Mouse (Mus musculus) liver (tissue): Measurements from ENCODE around the gene Sel1l3.

Experiments
- DNase-seq: peaks from one replicate; pipeline ENCODE4 v3.0.0-alpha.2; 2020; ENCODE audit warnings: mixed read lengths

The Sel1l3 gene

DNA sequence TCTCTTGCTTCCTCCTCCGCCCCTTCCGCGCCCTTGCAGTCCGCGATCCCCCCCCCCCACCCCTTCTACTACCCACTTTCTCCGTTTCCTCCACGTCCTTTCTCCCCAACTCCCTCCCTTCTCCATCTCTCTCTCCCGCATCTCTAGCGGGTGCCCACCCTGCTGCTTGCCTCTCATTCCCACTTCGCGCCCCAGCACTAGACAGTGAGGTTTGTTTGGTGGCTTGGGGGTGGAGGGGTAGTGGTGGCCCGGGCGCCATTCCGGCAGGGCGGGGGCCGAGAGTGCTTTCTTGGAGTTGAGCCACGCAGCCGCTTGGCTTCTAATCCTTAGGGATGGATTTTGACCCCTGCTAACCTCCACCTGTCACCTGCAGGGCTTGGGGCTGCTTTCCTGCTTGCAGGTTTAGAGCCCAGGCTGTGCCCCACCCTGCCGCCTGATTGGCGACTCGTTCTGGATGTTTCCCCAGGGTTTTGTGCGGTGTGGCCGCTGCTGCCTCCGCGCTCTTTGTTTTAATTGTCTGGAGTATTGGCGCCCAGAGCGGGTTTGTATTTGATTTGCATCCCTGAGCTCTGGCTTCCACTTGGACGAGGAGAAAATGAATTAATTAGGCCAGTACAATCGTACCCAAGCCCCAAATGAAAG lies at the start of gene Sel1l3:
Gene Sel1l3 (minus strand): TSS at position 217 of the 642 bp plus-strand sequence.
- DNase-seq, result no peak

GRCm38 (mm10) chr5:53261999-53262398 lies 48.3 kb upstream of the Sel1l3 start:
- no peak for DNase-seq

- DNase-seq, result no peak
Measured at GRCm38 (mm10) chr5:53259894-53260293, 46.2 kb upstream of the Sel1l3 start.

GRCm38 (mm10) chr5:53258038-53258786 lies 44.5 kb upstream of the Sel1l3 start:
- DNase-seq, result peak; percentile 7

DNA sequence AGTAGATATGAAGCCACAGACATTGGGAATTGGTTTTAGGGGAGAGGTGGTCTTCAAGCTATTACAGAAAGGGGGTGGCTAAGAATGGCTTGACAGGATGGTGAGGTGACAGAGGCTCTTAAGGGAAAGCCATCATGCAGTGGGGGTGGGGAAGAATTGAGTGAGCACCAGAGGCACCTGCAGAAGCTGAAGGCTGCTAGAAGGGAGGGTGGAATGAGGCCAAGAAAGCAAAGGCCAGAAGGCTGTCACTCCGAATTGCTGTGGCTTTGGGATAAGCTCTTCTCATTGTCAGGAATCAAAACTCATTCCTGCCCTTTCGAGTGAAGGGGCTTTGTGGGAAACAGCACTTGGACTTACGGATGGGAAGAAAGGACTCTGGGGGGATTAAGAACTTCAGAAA lies 41.1 kb upstream of the Sel1l3 start:
- no peak for DNase-seq

GRCm38 (mm10) chr5:53254154-53254553 lies 40.4 kb upstream of the Sel1l3 start:
- no peak for DNase-seq

GRCm38 (mm10) chr5:53249431-53250061 lies 35.8 kb upstream of the Sel1l3 start:
- DNase-seq, result no peak

DNA sequence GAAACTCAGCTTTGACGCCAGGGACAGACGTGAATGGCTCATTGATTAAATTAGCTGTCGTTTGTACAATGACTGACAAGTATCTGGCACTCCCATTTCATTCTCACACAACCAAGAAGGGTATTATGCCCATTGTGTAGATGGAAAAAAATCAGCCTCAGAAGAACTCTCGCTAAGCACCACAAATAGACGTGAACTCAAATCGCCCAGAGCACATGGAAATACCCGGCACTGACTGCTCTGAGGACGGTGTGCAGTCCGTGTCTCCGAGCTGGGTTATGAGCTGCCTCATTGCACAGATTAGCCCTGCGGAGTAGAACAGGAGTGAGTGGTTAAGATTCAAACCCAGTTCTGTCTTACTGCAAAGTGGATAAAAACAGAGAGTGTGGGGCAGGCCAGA lies 34.8 kb upstream of the Sel1l3 start:
- no peak for DNase-seq

GRCm38 (mm10) chr5:53243933-53244332 lies 30.2 kb upstream of the Sel1l3 start:
- DNase-seq, result no peak

DNA sequence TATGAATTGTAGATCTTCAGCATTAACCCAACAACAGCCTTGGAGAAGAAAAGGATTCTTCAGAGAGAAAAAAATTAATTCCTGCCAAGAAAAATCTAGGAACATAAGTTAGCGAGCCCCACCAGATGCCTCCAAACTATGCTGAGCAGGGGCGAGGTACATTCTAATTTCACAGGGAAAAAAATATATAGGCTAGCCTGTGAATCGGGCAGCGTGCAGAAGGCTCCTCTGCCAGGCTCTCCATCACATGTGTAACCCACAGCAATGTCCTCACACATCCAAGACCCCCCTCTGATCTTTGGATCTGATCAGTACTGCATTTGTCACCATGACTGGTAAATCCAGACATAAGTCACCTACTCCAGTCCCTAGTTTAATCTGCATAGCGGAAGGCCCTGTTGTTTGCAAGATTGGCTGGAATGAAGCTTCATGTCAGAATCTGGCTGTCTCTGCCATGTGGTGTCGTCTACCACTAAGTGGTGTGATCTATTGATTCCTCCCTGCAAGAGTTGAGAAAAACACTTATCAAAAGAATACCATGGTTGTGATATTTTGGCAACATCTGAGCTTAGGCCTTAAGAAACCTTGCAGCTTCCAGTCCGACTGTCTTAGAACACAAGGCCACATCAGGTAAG lies 29.3 kb upstream of the Sel1l3 start:
- DNase-seq, result no peak

- DNase-seq, result no peak
Measured at GRCm38 (mm10) chr5:53241963-53242362, 28.2 kb upstream of the Sel1l3 start.

DNA sequence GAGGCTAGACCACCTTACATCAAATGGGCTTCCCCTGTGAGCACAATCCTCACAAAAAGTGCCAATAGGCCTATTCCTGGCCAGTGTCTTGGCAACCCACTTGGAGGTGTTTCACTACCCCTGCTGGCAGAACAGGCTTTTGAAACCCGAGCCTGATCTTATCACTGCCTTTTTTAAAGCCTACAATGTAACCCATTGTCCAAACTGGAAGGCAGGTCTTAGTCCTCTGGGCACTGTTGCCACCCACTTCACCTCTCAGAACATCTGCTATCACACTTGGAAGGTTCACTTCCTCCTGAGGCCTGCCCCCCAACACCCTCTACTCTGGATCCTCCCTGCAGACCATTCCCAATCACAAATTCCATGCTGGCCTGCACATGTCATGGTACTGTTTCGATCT lies 27.4 kb upstream of the Sel1l3 start:
- DNase-seq, result no peak

DNA sequence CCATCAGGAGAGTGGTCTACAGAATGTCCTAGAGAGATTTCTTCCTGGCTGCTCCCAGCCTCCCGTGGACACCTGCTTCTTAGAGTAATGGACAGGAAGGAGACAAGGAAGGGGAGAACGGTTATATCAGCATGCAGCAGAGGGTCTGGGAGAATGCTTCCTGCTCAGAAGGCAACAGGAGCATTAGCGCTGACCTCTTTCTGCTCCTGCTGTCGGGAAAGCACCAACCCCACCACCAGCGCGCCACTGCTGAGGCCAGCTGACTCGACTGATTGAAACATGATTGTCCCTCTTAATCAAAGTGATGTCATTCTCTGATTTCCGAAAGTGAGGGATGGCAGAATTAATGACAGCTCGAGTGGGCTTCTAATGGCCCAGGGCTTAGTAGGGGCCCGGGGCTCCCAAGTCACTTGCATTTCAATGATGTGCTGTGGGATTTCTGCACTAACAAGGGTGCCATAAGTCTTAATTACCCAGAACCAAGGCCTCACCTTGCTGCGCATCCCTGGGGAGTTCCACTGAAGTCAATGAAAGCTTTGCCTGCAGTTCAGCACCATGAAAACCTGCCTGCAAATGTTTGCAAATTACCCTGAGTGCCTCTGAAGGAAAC lies 26.2 kb upstream of the Sel1l3 start:
- DNase-seq, result no peak

- DNase-seq, result no peak
Measured at GRCm38 (mm10) chr5:53239189-53239588, 25.5 kb upstream of the Sel1l3 start.

DNA sequence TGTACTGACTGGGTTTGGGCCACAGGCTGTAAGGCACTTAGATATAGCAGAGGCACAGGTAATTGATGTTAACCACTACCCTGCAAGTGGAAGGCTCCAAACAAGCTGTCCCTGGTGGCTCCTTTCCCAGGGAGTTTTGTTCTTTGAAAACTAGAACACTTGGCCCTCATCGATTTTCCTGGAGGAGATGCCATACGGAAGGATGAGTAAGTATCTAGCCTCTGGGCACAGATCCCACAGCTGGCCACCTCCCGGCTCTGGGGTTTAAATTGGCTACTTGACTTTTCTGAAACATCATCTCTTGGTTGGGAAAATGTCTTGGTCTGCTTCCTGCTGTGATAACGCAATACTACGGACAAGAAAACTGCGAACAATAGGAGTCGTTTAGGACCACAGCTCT lies 25.0 kb upstream of the Sel1l3 start:
- no peak for DNase-seq

DNA sequence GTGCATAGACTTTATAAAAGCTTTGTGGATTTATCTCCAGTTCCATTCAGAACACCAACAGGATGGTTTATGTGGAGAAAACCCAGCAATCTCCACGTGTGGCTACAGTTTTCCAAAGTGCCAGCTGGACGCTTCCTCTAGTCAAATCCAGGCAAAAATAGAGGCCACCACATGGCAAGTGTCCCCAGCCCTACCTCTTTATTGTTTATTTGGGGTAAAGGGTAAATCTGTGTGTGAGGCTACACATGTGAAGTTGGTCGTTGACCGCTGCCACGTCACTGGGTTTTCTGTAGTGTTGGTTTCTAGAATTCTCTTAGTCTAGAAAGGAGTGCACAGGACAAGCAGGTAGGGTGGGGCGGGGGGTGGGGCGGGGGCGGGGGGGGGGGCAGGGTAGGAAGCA lies 23.0 kb upstream of the Sel1l3 start:
- DNase-seq, result no peak

DNA sequence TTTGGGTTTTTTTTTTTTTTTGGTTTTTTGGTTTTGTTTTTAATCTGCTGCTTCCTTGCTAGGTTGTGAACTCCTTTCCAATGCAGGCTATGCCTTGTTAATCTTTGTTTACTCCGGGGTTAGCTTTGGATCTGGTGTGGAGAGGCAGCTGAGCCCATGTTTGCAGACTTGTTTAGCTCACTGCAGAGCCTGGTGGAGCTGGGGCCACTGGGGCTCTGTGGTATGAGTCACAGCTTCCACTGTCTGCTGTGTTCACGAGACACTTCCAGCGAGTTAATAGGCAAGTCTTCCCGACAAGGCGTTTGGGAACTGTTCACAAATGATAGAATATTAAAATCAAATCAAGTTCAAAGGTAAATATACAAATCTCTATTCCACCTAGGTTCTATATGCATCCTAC lies 22.4 kb upstream of the Sel1l3 start:
- DNase-seq, result no peak

GRCm38 (mm10) chr5:53235551-53235950 lies 21.8 kb upstream of the Sel1l3 start:
- DNase-seq, result peak; percentile 17

DNA sequence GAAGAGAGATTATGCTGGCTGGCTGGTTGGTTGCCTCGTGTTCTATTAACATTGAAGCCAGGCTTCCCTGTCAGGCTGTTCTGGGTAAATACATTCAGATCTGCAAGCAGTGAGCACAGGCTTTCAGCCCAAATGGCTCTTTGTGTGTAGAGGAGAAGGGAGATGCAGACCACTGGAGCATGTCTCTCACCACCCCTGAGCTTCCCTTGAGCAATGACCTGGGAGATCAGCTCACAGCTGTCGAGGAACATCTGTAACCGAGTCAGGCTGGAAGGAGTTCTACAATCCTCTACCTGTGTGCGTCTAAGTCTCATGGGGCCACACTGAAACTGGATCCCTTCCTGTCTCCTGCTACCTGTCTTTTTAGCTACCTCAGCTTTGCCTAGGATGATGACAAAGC lies 16.8 kb upstream of the Sel1l3 start:
- no peak for DNase-seq

- DNase-seq, result no peak
Measured at GRCm38 (mm10) chr5:53225434-53225833, 11.7 kb upstream of the Sel1l3 start.

DNA sequence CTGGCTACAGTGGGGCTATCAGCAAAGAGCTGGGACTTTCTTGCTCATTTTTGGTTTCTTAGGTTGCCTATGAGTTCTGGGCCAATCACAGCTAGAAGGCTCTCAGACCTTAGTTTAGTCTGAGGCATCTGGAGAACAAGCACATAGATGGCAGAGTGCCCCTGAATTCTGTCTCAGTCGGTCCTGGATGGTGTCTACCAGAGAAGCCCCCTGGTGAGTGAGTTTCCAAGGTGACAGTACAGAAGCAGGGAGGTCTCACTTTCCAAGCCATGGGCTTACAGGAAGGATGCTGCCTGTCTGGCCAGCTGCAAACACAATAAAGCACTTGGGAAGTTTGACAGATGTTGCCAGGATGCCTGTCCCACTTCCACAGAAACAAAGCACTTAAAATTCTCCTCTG lies 1.1 kb upstream of the Sel1l3 start:
- no peak for DNase-seq

DNA sequence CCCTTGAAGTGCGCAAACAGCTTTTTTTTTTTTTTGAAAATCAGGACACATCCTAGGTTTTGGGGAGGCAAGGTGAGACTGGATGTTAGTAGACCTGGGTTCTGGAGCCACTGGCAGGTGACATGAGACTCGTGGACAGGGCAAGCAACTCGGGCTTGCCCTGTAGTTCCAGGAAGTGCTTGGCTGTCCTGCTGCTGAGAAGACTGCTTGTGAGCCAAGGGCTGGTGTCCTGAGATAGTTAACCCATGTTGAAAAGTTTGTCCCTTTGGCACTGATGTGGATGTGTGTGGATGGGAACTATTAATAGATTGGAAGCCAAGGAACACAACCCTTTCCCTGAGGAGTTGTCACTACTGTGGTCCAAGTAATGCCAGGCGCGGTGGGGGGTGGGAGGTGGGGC lies 635 bp upstream of the Sel1l3 start:
- DNase-seq, result no peak
